Mouse (Mus musculus): ENCODE results near the gene Vezf1. TPM values are rescaled to one million over a fixed set of nuclear protein-coding genes. Genes with fewer than 3 reads are reported as not detected.

Gene Vezf1
- total and polyA plus RNA-seq, 3 experiments: 8.0 to 20.8 TPM; not detected in 1

DNA sequence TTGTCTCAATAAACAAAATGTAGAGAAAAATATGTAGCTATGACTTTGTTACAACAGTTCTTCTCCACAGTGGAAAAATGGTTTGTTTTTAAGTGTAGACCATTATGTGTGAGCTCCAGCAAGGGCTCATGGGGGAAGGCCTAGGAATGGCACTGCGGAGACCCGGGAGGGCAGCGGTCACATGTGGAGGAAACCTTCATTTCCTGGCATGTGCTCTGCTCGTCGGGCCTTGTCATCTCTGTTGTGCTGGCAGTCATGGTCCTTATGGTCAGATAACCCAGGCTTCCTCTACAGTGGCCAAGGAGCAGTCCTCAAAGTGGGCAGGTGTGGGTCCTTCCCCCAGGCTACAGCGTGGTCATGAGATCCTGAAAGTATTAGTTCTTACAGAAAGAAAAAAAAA is 15.6 kb downstream of the Vezf1 start:
- Histone ChIP-seq H3K9me3 (replicated peaks; ENCODE audit: insufficient read depth, low read length) (no peaks in the 10 kb centered on the region), H3K36me3 (ENCODE audit: control insufficient read depth in 1 of 2, insufficient read depth in 2 of 2, low read length in 2 of 2) (peaks cover 0 to 12% of the 10 kb centered on the region in 2 experiments; a peak in 2 of 4 replicates), H3K27ac (ENCODE audit: control insufficient read depth, low read depth, low read length) (no peak overlapping the region), H3K9ac (ENCODE audit: control insufficient read depth, low read depth, low read length, poor library complexity, severe bottlenecking) (no peak overlapping the region), H3K4me3 (ENCODE audit: control insufficient read depth in 1 of 2, insufficient read depth in 1 of 2, low read depth in 2 of 2, low read length in 2 of 2) (no peak overlapping the region), H3K27me3 (ENCODE audit: control insufficient read depth in 1 of 2, insufficient read depth in 2 of 2, low read length in 2 of 2) (no peaks in the 10 kb centered on the region), H3K79me2 (ENCODE audit: control insufficient read depth, insufficient read depth, low read length, poor library complexity) (no peaks in the 10 kb centered on the region), H3K4me1 (ENCODE audit: control insufficient read depth in 1 of 2, insufficient read depth in 2 of 2, low read length in 2 of 2) (no peaks in the 10 kb centered on the region)
- DNase-seq (ENCODE audit: low read depth, low spot score): no peak
- TF ChIP-seq TCF12 (IDR thresholded peaks at IDR 0.05; ENCODE audit: low read depth, low read length) (no peak), CHD2 (IDR thresholded peaks at IDR 0.05; ENCODE audit: low read length) (no peak), UBTF (IDR thresholded peaks at IDR 0.05; ENCODE audit: borderline replicate concordance, insufficient read depth, low read depth, low read length) (no peak), MYC (IDR thresholded peaks at IDR 0.05; ENCODE audit: low read depth, low read length) (no peak), SIN3A (IDR thresholded peaks at IDR 0.05; ENCODE audit: low read length) (no peak), ELF1 (IDR thresholded peaks at IDR 0.05; ENCODE audit: low read depth, low read length) (no peak), RCOR1 (IDR thresholded peaks at IDR 0.05; ENCODE audit: low read depth, low read length) (no peak), SMC3 (IDR thresholded peaks at IDR 0.05; ENCODE audit: low read depth, low read length) (no peak), GATA1 (IDR thresholded peaks at IDR 0.05; ENCODE audit: low read depth, low read length) (no peak), NELFE (IDR thresholded peaks at IDR 0.05; ENCODE audit: low read depth, low read length) (no peak), KAT2A (conservative IDR thresholded peaks at IDR 0.05; ENCODE audit: low read depth, low read length) (no peak), MAZ (IDR thresholded peaks at IDR 0.05; ENCODE audit: low read depth, low read length) (no peak), BHLHE40 (IDR thresholded peaks at IDR 0.05; ENCODE audit: borderline replicate concordance, low read depth, low read length) (no peak), CHD1 (IDR thresholded peaks at IDR 0.05; ENCODE audit: low read depth, low read length) (no peak), ZMIZ1 (IDR thresholded peaks at IDR 0.05; ENCODE audit: low read depth, low read length) (no peak), RAD21 (IDR thresholded peaks at IDR 0.05; ENCODE audit: low read depth, low read length) (no peak), ZNF384 (IDR thresholded peaks at IDR 0.05; ENCODE audit: low read depth, low read length) (no peak), MYB (IDR thresholded peaks at IDR 0.05; ENCODE audit: low read depth, low read length) (no peak)

DNA sequence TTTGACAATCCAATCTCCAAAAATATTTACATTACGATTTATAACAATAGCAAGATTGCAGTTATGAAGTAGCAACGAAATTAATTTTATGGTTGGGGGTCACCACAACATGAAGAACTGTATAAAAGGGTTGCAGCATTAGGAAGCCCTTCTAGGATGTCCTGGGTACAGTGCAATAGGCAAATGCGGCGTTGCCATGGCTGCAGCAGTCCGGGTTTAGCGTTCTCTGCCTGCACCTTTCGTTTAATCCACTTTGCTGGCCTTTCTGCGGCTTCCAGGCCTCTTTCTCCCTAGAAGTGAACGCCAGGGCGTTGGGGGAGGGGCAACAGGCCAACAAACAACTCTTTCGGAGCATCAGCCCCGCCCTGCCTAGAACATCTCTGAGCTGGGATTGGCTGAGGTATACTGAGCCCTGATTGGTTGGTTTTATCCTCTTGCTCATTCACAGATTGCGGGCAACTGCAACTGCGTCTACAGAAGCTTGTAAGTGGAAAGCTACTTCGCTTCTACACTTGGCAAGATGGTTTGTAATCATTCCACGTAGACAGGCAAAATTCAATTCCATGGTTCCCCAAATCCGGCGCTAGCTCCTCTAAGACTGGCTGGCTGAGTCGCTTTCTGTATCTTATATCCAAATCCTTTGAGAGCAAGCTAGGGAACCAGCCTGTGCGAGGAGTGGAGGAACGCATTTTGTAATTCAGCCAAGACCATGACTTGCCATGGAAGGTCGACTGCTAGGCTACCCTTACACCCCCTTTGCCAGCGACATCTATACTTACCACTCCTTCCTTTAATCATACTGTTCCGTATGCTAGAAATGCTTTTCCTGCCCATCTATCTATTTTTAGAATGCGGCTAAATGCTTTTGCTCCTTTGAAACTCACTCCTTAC is 18.9 kb downstream of the Vezf1 start:
- no peak overlapping the region for H3K4me3 ChIP-seq (ENCODE audit: control insufficient read depth in 1 of 2, insufficient read depth in 1 of 2, low read depth in 2 of 2, low read length in 2 of 2)

More for the DNA sequence above, 18.9 kb downstream of the Vezf1 start:
- Histone ChIP-seq H3K9me3 (replicated peaks; ENCODE audit: insufficient read depth, low read length) (no peaks in the 10 kb centered on the region), H3K27me3 (ENCODE audit: control insufficient read depth in 1 of 2, insufficient read depth in 2 of 2, low read length in 2 of 2) (no peaks in the 10 kb centered on the region), H3K9ac (ENCODE audit: control insufficient read depth, low read depth, low read length, poor library complexity, severe bottlenecking) (no peak overlapping the region), H3K4me1 (ENCODE audit: control insufficient read depth in 1 of 2, insufficient read depth in 2 of 2, low read length in 2 of 2) (no peaks in the 10 kb centered on the region), H3K79me2 (ENCODE audit: control insufficient read depth, insufficient read depth, low read length, poor library complexity) (no peaks in the 10 kb centered on the region), H3K36me3 (ENCODE audit: control insufficient read depth in 1 of 2, insufficient read depth in 2 of 2, low read length in 2 of 2) (no peaks in the 10 kb centered on the region; a peak in 1 of 4 replicates), H3K27ac (ENCODE audit: control insufficient read depth, low read depth, low read length) (no peak overlapping the region)
- no peak for DNase-seq (ENCODE audit: low read depth, low spot score)
- no peak for TF ChIP-seq MXI1 (IDR thresholded peaks at IDR 0.05; ENCODE audit: low read depth, low read length)
- TF ChIP-seq HCFC1 (IDR thresholded peaks at IDR 0.05; ENCODE audit: low read depth, low read length): no peak
- TF ChIP-seq TBP (IDR thresholded peaks at IDR 0.05; ENCODE audit: low read depth, low read length): no peak
- no peak for TF ChIP-seq EP300 (IDR thresholded peaks at IDR 0.05; ENCODE audit: low read depth in 1 of 2, low read length in 2 of 2)
- no peak for TF ChIP-seq RCOR1 (IDR thresholded peaks at IDR 0.05; ENCODE audit: low read depth, low read length)
- TF ChIP-seq ZKSCAN1 (IDR thresholded peaks at IDR 0.05; ENCODE audit: low read depth, low read length): no peak
- TF ChIP-seq POLR2AphosphoS2 (IDR thresholded peaks at IDR 0.05; ENCODE audit: low read length): no peak
- no peak for TF ChIP-seq GABPA (IDR thresholded peaks at IDR 0.05; ENCODE audit: low read depth, low read length)
- no peak for TF ChIP-seq JUND (IDR thresholded peaks at IDR 0.05; ENCODE audit: low read depth, low read length)
- TF ChIP-seq ZMIZ1 (IDR thresholded peaks at IDR 0.05; ENCODE audit: low read depth, low read length): no peak
- TF ChIP-seq CTCF (IDR thresholded peaks at IDR 0.05 in 2 of 3, conservative IDR thresholded peaks at IDR 0.05 in 1 of 3; ENCODE audit: control insufficient read depth in 1 of 3, insufficient read depth in 1 of 3, low read depth in 2 of 3, low read length in 3 of 3, poor library complexity in 1 of 3, severe bottlenecking in 1 of 3): no peak
- no peak for TF ChIP-seq GATA1 (IDR thresholded peaks at IDR 0.05; ENCODE audit: low read depth, low read length)
